Mouse (Mus musculus) spleen, adult 12 weeks (tissue): ENCODE measurements around the gene Cacng5.

Source experiments
- DNase-seq: peaks from one replicate; pipeline ENCODE4 v3.0.0; 2022; ENCODE audit warnings: low spot score

The Cacng5 gene

DNA sequence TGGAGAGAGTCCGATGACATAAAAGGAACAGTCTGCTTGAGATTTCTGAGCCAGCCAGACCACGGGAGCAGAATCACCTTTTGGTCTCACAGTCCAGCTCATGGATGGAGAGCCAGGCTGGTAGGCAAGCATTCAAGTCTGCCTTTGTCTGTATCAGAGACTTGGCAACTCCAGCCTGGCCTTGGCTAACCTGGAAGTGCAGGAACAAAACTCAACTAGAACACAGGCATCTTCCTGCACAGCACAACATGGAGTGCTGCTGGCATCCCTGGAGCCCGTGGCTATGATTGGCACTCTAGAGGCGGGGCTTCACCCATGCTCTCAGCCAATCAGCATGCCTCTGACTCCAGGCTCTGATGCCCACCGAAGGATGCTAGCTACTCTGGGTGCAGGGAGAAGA, 38.0 kb downstream of the Cacng5 start:
- DNase-seq: no peak

DNA sequence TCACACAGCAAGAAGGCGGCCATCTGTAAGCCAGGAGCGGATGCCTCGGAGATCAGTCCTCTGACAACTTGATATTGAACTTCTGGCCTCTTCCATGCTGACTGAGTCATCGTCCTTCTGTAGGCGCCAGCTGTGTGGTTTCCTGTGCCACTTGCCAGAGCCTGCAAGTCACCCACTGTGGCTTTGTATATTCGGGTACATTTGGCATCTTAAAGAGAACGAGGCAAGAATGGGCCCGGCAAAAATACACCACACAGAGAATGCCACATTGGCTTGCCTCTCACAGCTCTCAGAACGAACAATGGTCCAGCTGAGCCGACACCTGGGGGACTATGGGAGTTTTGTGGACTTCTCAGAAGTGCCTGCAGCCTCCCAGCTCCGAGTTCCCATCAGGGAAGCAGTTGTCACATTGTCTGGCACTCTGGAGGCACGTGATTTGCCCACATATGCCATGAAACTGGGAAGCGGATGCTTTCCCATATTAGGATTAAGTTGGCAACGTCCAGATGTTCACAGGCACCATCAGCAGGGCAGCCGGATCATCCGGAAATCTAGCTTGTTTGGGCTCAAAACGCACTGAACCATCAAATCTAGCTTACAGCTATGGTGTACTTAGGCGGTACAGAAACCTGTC, 38.9 kb downstream of the Cacng5 start:
- DNase-seq: no peak

DNA sequence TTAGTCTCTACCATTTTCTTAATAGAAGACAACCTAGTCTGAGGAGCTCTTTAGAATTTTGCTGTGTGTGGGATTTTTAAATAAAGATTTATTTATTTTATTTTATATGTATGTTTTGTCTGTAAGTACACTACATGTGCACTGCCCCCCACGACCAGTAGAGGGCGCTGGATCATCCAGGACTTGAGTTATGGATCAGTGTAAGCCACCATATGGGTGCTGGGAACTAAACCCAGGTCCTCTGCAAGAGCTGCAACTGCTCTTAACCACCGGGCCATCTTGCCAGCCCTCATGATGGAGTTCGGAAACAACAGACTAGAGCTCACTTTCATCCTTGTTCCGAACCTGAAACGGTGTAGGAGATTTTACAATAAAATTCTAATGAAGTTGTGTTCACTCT, 42.1 kb downstream of the Cacng5 start:
- DNase-seq: no peak

DNA sequence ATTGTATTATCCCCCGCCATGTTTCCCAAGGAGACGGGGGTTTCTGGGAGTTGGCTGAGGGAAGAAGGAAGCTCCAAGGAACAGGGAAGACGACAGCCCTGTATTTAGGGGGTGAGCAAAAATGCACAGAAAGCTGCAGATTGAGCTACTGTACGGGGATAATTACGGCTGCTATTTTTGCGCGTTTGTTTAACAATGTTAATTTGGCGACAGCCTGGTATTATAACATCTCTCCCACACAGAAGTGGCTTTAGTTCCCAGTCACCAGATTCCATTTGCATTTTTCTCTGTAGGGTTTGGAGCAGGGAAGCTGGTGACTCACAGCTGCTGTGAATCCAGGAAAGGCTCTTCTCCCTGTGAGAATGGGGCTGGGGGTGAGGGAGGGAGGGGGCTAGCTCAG, 47.3 kb downstream of the Cacng5 start:
- DNase-seq: no peak

DNA sequence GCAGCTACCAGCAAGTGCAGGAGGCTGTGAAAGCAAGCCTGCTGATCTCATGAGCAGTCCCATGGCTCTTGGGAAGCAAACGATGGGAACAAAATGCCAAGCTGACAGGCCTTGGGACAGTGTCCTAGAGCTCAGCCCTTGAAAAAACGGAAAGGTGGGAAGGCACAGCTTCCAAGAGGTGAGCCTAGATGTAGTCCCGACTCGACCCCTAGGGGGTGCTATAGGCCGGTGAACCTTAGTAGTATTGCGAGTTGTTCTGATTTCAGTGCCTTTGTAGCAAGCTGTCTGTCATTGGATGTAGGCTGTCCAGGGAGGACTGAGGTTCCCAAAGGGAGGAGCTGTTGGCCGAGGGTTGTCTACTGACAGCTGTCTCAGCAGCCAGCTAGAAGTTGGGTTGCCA, 49.7 kb downstream of the Cacng5 start:
- no peak for DNase-seq

DNA sequence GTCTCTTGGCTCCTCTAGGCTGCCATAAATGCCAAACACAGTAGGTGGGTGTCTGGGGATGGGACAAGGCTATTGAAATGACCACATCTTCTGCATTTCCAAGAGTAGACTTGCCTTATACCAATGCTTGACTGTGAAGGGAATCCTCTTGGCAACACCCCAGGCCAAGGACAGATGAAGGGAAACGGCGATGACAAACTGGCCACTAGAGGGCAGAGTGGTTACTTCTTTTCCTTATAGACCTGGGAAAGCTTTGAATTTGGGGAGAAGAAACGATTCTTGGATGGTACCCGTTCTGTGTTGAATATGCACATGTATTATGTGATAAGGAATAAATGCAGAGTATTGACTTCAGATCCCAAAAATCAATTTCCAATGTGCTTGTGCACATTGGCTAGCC, 50.8 kb downstream of the Cacng5 start:
- no peak for DNase-seq

DNA sequence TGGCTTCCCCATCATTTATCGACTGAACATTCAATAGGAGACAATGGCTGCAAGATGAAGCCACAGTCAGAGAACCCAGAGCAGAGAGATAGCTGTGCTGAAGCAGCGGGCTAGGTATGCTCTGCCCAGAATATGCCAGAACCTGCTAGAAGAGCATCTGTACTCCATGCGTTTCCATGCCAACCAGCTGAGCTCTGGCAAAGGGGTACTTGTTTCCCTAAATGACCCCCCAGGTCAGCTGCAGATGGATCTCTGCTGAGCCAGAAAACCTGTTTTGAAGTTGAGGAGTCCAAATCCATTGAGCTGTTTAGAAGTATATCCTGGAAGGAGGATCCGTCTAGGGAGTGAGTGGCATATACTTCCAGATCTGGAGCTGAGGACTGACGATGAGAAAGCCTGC, 53.1 kb downstream of the Cacng5 start:
- DNase-seq: no peak

DNA sequence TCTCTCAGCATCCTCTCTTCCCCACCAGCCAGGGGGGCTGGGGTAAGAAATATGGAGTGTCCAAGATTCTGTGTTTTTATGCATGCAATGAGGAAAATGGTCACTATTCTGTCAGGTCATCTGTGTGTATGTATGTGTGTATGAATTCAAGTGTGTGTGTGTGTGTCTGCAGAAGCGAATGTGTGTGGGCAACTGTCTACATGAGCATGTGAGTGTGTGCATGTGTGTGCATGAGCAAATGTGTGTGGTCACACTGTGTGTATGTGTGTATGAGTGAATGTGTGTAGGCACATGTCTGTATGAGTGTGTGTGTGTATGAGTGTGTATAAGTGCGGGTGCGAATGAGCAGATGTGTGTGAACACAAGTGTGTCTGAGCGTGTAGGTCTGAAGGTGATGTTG, 55.0 kb downstream of the Cacng5 start:
- DNase-seq: no peak

DNA sequence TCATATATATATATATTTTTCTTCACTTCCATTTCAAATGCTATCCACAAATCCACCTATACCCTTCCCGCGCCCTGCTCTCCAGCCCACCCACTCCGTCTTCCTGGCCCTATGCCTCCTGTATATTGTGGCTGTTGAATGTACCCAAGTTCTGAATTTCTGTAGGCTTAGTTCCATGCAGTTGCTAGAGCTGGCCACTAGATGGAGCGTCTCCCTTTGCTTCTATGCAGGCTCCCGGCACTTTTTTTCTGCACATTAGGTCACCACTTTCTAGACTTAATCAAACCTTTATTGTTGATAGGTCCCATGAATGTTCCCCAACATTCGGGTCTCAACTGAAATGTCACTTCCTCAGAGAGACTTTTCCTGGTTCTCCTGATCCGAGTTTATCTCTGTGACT, 55.6 kb downstream of the Cacng5 start:
- no peak for DNase-seq

DNA sequence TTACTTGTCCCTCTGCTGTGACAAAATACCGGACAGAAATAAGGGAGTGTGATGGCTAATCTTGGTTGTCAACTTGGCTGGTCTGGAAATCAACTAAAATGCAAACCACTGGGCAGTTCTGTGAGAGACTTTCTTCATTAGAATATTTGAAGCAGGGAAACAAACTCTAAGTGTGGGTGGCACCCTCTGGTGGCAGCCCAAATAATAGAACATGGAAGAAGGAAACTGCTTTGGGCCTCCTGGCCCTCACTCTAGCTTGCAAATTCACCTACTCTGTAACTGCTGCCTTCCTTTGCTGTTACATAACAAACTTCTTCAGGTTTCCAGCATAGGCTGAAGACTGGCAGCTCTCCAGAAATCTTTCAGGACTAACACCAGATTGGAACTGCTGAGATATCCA, 61.8 kb downstream of the Cacng5 start:
- no peak for DNase-seq

DNA sequence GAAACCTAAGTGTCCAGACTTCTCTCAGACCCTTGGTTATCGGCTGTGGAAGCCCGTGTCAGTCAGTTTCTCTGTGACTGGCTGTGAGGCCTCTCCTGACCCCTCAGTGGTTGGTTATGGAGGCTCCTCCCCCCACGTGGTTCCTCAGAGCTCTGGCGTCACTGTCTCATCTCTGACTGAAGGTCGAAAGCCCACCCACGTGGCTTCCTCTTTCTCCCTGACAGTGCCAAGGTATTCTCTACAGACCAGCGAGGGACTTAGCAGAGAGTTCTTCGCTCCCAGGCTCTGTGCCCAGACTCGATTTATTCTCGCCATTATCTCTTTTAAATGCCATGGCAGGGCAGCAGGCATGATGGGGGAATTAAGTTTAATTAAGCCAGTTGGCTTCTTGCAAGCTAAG, 65.2 kb downstream of the Cacng5 start:
- DNase-seq: no peak

DNA sequence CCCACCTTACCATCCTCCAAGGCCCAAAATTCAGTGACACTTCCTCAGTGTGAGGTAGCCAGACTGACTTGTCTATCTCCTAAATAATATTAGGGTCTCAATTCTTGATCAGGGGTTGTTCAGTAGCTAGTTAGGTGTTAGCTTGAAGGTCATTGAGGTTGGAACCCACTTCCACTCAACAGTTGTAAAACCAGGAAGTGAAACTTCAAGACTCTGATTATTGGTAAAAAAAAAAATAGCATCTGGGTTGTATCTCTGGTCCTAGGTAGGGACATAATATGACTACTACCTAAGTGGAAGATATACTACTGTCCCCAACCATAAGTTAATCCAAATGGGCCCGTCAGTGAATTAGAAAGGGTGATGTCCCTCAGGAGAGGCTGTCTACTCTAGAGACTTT, 70.7 kb downstream of the Cacng5 start:
- DNase-seq: no peak

DNA sequence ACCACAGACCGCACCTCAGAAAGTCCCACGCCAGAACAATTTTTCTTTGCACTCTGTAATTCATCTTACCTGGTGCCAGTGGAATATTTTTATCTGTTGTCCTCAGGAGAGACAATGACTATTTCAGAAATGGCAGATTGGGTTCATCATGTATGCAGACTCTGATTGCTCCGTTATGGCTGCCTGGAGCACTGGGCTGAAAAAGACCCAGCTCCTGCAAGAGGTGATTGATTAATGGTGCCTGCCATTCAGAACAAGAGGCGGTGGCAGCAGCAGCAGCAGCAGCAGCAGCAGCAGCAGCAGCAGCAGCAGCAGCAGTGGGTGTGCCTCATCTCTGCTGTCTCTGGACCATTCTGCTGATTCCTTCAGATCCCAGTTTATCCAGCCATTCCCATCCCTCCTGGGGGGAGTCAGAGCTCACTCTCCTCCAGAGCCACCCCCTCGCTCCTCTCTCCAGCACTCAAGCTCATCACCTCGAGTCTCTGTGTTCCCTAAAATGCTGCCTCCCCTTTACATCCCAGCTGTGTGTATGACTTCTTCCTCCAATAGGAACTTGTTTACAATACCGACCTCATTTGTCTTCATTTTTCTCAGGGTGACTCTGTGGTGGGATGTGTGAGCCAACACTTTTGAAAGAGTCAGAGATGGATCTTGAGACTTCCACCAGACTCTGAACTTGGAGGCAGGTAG, 81.4 kb downstream of the Cacng5 start:
- no peak for DNase-seq
